Mouse (Mus musculus) erythroblast, embryonic 14.5 days (primary cell): ENCODE measurements around the gene Stx1a.

Experiments used
- GATA1 ChIP-seq: IDR thresholded peaks from 2 replicates; pipeline ENCODE4 v1.6.1; 2012; ENCODE audit warnings: low read length, inconsistent platforms, mixed read lengths
- TAL1 ChIP-seq: IDR thresholded peaks from 3 replicates; pipeline ENCODE4 v1.6.1; 2012; ENCODE audit warnings: low read length, inconsistent platforms, mixed read lengths

GRCm38 (mm10) chr5:135025899-135026298, 2.6 kb downstream of the Stx1a start:
- TF ChIP-seq GATA1 (no peak), TAL1 (no peak)
